Mouse (Mus musculus) small intestine, adult 2 months (tissue): Measurements from ENCODE around the gene Calhm1.

Source experiments
- CTCF ChIP-seq: fragments of 200-500 bp; IDR thresholded peaks from 2 replicates; pipeline ENCODE4 v1.5.1; 2012; ENCODE audit warnings: low read depth, mild to moderate bottlenecking, control low read depth, inconsistent platforms, low read length, moderate library complexity, mixed read lengths; ENCODE audit not compliant: insufficient replicate concordance, insufficient read length; ENCODE audit errors: extremely low read depth
- POLR2A ChIP-seq: fragments of 200-500 bp; IDR thresholded peaks from 2 replicates; pipeline ENCODE4 v1.6.1; 2012; ENCODE audit warnings: low read depth, mild to moderate bottlenecking, control low read depth, inconsistent platforms, low read length, moderate library complexity

- no peak for TF ChIP-seq CTCF
- no peak for TF ChIP-seq POLR2A
Observed at GRCm38 (mm10) chr19:47176916-47177505, 33.0 kb upstream of the Calhm1 start.
